Mouse (Mus musculus) inflammation-experienced regulatory T-cells, adult 6 months (primary cell): ENCODE measurements around the gene Gm5475. TPM values are rescaled to one million over a fixed set of nuclear protein-coding genes. Genes with fewer than 3 reads are reported as not detected.
"Not testable (repeated sequence)": the region's sequence is repeated elsewhere in the genome, so short reads cannot be mapped to it uniquely, and the experiment has no call there.

ENCODE experiments used
- ATAC-seq: one replicate; pipeline ENCODE4 v1.8.0; 2017
- polyA plus RNA-seq, 3 experiments: library from polyadenylated mRNA; unstranded; fragments of 100-300 nt; shearing (Covaris generic); gene quantifications; one replicate each; pipeline ENCODE4 v1.2.1; 2017

Gm5475 gene
- under 1 TPM in 2 of 3 experiments, not detected in 1; 0.26 to 0.49 TPM for polyA plus RNA-seq

GRCm38 (mm10) chr15:100421758-100422197 is at the start of gene Gm5475:
Gene Gm5475 (plus strand): TSS chr15:100422147.
- not testable (repeated sequence) for ATAC-seq

GRCm38 (mm10) chr15:100375066-100375465 is 46.9 kb upstream of the Gm5475 start:
- ATAC-seq = no peak

GRCm38 (mm10) chr15:100377847-100378505 is 44.0 kb upstream of the Gm5475 start:
- ATAC-seq = not testable (repeated sequence)

- ATAC-seq = no peak
These were observed 42.3 kb upstream of the Gm5475 start for GRCm38 (mm10) chr15:100379658-100380057.

- ATAC-seq = no peak
These were observed 41.8 kb upstream of the Gm5475 start for GRCm38 (mm10) chr15:100380104-100380503.

GRCm38 (mm10) chr15:100385705-100386104 is 36.2 kb upstream of the Gm5475 start:
- no peak for ATAC-seq

- no peak for ATAC-seq
These were observed 34.3 kb upstream of the Gm5475 start for GRCm38 (mm10) chr15:100387544-100388223.

- no peak for ATAC-seq
These were observed 33.6 kb upstream of the Gm5475 start for GRCm38 (mm10) chr15:100388224-100388835.

GRCm38 (mm10) chr15:100388886-100389285 is 33.1 kb upstream of the Gm5475 start:
- no peak for ATAC-seq

- no peak for ATAC-seq
These were observed 30.9 kb upstream of the Gm5475 start for GRCm38 (mm10) chr15:100391066-100391465.

GRCm38 (mm10) chr15:100391599-100391998 is 30.3 kb upstream of the Gm5475 start:
- ATAC-seq = no peak

GRCm38 (mm10) chr15:100393016-100393415 is 28.9 kb upstream of the Gm5475 start:
- ATAC-seq = no peak

GRCm38 (mm10) chr15:100395561-100395960 is 26.4 kb upstream of the Gm5475 start:
- ATAC-seq = no peak

GRCm38 (mm10) chr15:100400592-100401250 is 21.2 kb upstream of the Gm5475 start:
- no peak for ATAC-seq

GRCm38 (mm10) chr15:100401811-100402210 is 20.1 kb upstream of the Gm5475 start:
- no peak for ATAC-seq

- ATAC-seq = no peak
These were observed 19.6 kb upstream of the Gm5475 start for GRCm38 (mm10) chr15:100402347-100402746.

- ATAC-seq = no peak
These were observed 19.1 kb upstream of the Gm5475 start for GRCm38 (mm10) chr15:100402798-100403197.

GRCm38 (mm10) chr15:100403318-100404000 is 18.5 kb upstream of the Gm5475 start:
- no peak for ATAC-seq

- no peak for ATAC-seq
These were observed 15.9 kb upstream of the Gm5475 start for GRCm38 (mm10) chr15:100406088-100406487.

GRCm38 (mm10) chr15:100410918-100411672 is 10.9 kb upstream of the Gm5475 start:
- ATAC-seq = no peak

- no peak for ATAC-seq
These were observed 10.2 kb upstream of the Gm5475 start for GRCm38 (mm10) chr15:100411731-100412130.

GRCm38 (mm10) chr15:100413306-100413705 is 8.6 kb upstream of the Gm5475 start:
- ATAC-seq = no peak
